18 mouse cellular contexts compared by ENCODE assay signal in the genomic region with DNA sequence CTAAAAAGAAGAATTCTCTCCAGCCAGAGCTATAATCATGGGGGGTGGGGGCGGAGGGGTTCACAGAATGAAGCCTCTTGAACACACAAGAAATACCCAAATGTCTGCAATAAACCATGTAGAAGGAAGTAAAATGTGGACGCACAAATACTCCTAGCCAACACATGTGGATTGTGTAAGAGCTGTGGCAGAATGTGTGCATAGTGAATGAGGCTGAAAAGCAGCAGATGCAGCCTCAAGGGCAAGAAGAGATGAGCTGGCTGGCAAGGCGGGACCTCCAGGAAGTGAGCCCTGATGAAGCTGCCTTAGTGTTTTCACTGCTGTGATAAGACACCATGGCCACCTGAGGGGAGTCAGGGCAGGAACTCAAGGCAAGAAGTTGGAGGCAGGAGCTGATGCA. TPM values are rescaled to one million over a fixed set of nuclear protein-coding genes. Genes with fewer than 3 reads are reported as not detected.
"Had no signal": no experiment of that assay in that cellular context is flagged by ENCODE, and none has a peak within 500 bp of the region (broad histone marks: within the 10 kb centered on the region; RNA-seq: fewer than 3 reads in every experiment).

No protein-coding gene starts in this region.

- H3K9me3 ChIP-seq: liver, embryonic 13.5 days; midbrain, embryonic 10.5 days; midbrain, embryonic 13.5 days; stomach, embryonic 15.5 days had no signal

- ATAC-seq: midbrain, embryonic 13.5 days; midbrain, embryonic 16.5 days had no signal

- H3K4me2 ChIP-seq: liver, embryonic 13.5 days; midbrain, embryonic 13.5 days; stomach, embryonic 15.5 days had no signal

- H3K4me3 ChIP-seq: liver, embryonic 13.5 days; megakaryocyte, embryonic 14.5 days; midbrain, embryonic 10.5 days; midbrain, embryonic 13.5 days; stomach, embryonic 15.5 days had no signal

- H3K27me3 ChIP-seq: liver, embryonic 13.5 days; megakaryocyte, embryonic 14.5 days; midbrain, embryonic 13.5 days; stomach, embryonic 15.5 days had no signal

- H3K9ac ChIP-seq: liver, embryonic 13.5 days; midbrain, embryonic 13.5 days; stomach, embryonic 15.5 days had no signal

- H3K4me1 ChIP-seq: liver, embryonic 13.5 days; megakaryocyte, embryonic 14.5 days; midbrain, embryonic 10.5 days; midbrain, embryonic 13.5 days; stomach, embryonic 15.5 days had no signal

- H3K27ac ChIP-seq: liver, embryonic 13.5 days; midbrain, embryonic 10.5 days; midbrain, embryonic 13.5 days; stomach, embryonic 15.5 days had no signal

- H3K36me3 ChIP-seq: liver, embryonic 13.5 days; midbrain, embryonic 10.5 days; midbrain, embryonic 13.5 days; stomach, embryonic 15.5 days had no signal

- DNase-seq: kidney, adult 18-20 months; kidney, adult 9 months; kidney, postnatal 14 days; kidney, postnatal 4 days; layer of hippocampus, adult 9-11 months; liver, embryonic 13.5 days; lung, adult 2 months; lung, postnatal 14 days; lung, postnatal 4 days; right cerebral cortex, postnatal 14 days; spleen, adult 18-20 months; thymus, postnatal 25 days had no signal

RNA-seq across cellular contexts. Expression of gene Arhgap28, which starts 53.3 kb away (rescaled TPM):
- total RNA-seq: monocyte, adult 5-6 weeks had no signal
